Mouse (Mus musculus) heart, adult 2 months (tissue): ENCODE data around the gene Trpc4ap. TPM values are rescaled to one million over a fixed set of nuclear protein-coding genes. Genes with fewer than 3 reads are reported as not detected.

Experiments
- DNase-seq, 2 experiments: peaks; one replicate each; pipeline ENCODE4 v3.0.0; 2021
- H3K27ac ChIP-seq: fragments of 200-600 bp; 2 replicates; pipeline ENCODE4 v1.8.1; 2022
- H3K27me3 ChIP-seq: fragments of 200-500 bp; 2 replicates; pipeline ENCODE4 v1.6.1; 2012; ENCODE audit warnings: mild to moderate bottlenecking, low read length, inconsistent platforms, mixed read lengths; ENCODE audit not compliant: control insufficient read depth, insufficient read depth
- H3K36me3 ChIP-seq: fragments of 200-500 bp; 2 replicates; pipeline ENCODE4 v1.6.1; 2012; ENCODE audit warnings: low read length, inconsistent platforms; ENCODE audit not compliant: control insufficient read depth, insufficient read depth
- H3K4me1 ChIP-seq: fragments of 200-500 bp; 2 replicates; pipeline ENCODE4 v1.6.1; 2011; ENCODE audit warnings: low read length; ENCODE audit not compliant: control insufficient read depth, insufficient read depth
- H3K4me3 ChIP-seq: fragments of 200-600 bp; 2 replicates; pipeline ENCODE4 v1.8.1; 2022
- H3K79me2 ChIP-seq: fragments of 200-500 bp; replicated peaks from 2 replicates; pipeline ENCODE4 v1.6.1; 2012; ENCODE audit warnings: mild to moderate bottlenecking, inconsistent platforms, low read length, moderate library complexity, mixed read lengths; ENCODE audit not compliant: control insufficient read depth, insufficient read depth
- H3K9ac ChIP-seq: fragments of 200-500 bp; 2 replicates; pipeline ENCODE4 v1.6.1; 2012; ENCODE audit warnings: low read depth, mild to moderate bottlenecking, control low read depth, inconsistent platforms, low read length, mixed read lengths
- CTCF ChIP-seq: fragments of 200-600 bp; IDR thresholded peaks from 2 replicates; pipeline ENCODE4 v1.8.1; 2022; ENCODE audit warnings: antibody characterized with exemption, mild to moderate bottlenecking, moderate library complexity
- EP300 ChIP-seq: fragments of 200-500 bp; IDR thresholded peaks from 2 replicates; pipeline ENCODE4 v1.6.1; 2011; ENCODE audit warnings: low read depth, low read length, control low read depth; ENCODE audit not compliant: insufficient read depth
- POLR2A ChIP-seq: fragments of 200-500 bp; IDR thresholded peaks from 2 replicates; pipeline ENCODE4 v1.6.1; 2011; ENCODE audit warnings: mild to moderate bottlenecking, low read depth, low read length, control low read depth; ENCODE audit not compliant: insufficient read depth
- WGBS: fragments of 180-500 bp; shearing (Covaris S2); methylation state at CpG from one replicate; pipeline ENCODE4 v1.1.7; 2018; 5-methylcytosine and 5-hydroxymethylcytosine counted together
- intact Hi-C: fragments of 180-260 bp; cut with DNase I; formaldehyde crosslinking; loops from one replicate; pipeline ENCODE4 v1.15.1; 2025
- polyA plus RNA-seq: library from polyadenylated mRNA; depleted of rRNA; stranded (reverse); fragments of >200 nt; gene quantifications from 2 replicates; pipeline ENCODE4 v1.2.3, GENCODE M21; 2012
- total RNA-seq, 2 experiments: library from RNA; stranded (reverse); gene quantifications; 2 replicates each; pipeline ENCODE4 v1.2.3; 2021

Trpc4ap gene
- total and polyA plus RNA-seq, 3 experiments, result 77.0 to 95.6 (median 84.9) TPM

- Histone ChIP-seq H3K27me3 (no peaks in the 10 kb centered on the region), H3K36me3 (no peaks in the 10 kb centered on the region), H3K4me3 (peak overlapping the region; percentile 97), H3K4me1 (peaks cover 3% of the 10 kb centered on the region), H3K27ac (peak overlapping the region; percentile 48), H3K79me2 (no peaks in the 10 kb centered on the region), H3K9ac (peak overlapping the region; percentile 84)
- WGBS, result 6% methylated on average over 15 of the region's 15 CpGs
- intact Hi-C loops, result loop anchor here (1.0 to 5.0 kb wide), 2 partner anchors 36 to 89 kb away; partner anchors contain the start of genes BC029722 and Trpc4ap
- no peak for DNase-seq
- no peak for TF ChIP-seq CTCF
- no peak for TF ChIP-seq EP300
- TF ChIP-seq POLR2A, result no peak
Observed at GRCm38 (mm10) chr2:155728742-155729141, 36.6 kb upstream of the Trpc4ap start.

DNA sequence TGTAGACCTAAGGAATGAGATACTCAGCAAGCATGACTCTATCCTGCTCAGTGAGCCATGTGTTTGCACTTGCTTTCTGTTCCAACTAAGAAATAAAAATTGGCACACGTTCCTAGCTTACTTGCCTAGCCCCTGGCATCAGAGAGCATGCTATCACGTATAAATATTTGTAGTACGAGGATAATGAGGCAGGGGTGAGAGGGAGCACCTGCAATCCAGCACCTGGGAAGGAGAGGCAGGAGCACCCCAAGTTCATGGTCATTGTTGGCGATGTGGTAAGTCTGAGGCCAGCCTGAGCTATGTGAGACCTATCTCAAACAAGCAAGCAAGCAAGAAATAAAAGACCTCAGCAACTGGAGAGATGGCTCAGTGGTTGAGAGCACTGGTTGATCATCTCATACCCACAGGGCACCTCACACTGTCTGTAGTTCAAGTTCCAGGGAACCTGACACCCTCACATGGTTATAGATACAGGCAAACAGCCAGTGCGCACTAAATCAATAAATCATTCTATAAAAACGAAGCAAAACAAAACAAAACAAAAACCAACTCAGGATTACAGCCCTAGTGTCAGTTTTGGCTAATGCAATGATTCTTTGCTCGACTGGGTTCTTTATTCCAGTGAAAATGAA, 35.7 kb upstream of the Trpc4ap start:
- no peaks in the 10 kb centered on the region for H3K79me2 ChIP-seq
- no peak overlapping the region for H3K9ac ChIP-seq
- no peaks in the 10 kb centered on the region for H3K27me3 ChIP-seq
- H3K36me3 ChIP-seq, result no peaks in the 10 kb centered on the region
- TF ChIP-seq CTCF, result no peak
- TF ChIP-seq EP300, result no peak
- no peak for TF ChIP-seq POLR2A
- intact Hi-C loops, result loop anchor here (5.0 kb wide), 1 partner anchor 89 kb away; the partner anchor contains the start of gene BC029722
- peaks cover 3% of the 10 kb centered on the region for H3K4me1 ChIP-seq
- 74% methylated on average over 7 of the region's 7 CpGs for WGBS
- no peak overlapping the region for H3K4me3 ChIP-seq
- DNase-seq, result no peak
- no peak overlapping the region for H3K27ac ChIP-seq

- TF ChIP-seq CTCF, result no peak
- TF ChIP-seq POLR2A, result no peak
- TF ChIP-seq EP300, result no peak
- no peak for DNase-seq
- peaks cover 3% of the 10 kb centered on the region for H3K4me1 ChIP-seq
- 88% methylated on average over 7 of the region's 7 CpGs for WGBS
- H3K9ac ChIP-seq, result no peak overlapping the region
- no peaks in the 10 kb centered on the region for H3K79me2 ChIP-seq
- H3K4me3 ChIP-seq, result no peak overlapping the region
- no peak overlapping the region for H3K27ac ChIP-seq
- no peaks in the 10 kb centered on the region for H3K36me3 ChIP-seq
- H3K27me3 ChIP-seq, result no peaks in the 10 kb centered on the region
- intact Hi-C loops, result loop anchor here (5.0 kb wide), 1 partner anchor 91 kb away; the partner anchor contains the start of gene BC029722
Observed at GRCm38 (mm10) chr2:155726302-155726701, 34.1 kb upstream of the Trpc4ap start.

GRCm38 (mm10) chr2:155724526-155724925, 32.3 kb upstream of the Trpc4ap start:
- Histone ChIP-seq H3K27ac (no peak overlapping the region), H3K4me3 (no peak overlapping the region), H3K36me3 (no peaks in the 10 kb centered on the region), H3K9ac (no peak overlapping the region), H3K4me1 (peaks cover 3% of the 10 kb centered on the region), H3K27me3 (no peaks in the 10 kb centered on the region), H3K79me2 (no peaks in the 10 kb centered on the region)
- no peak for DNase-seq
- WGBS, result 79% methylated on average over 6 of the region's 6 CpGs
- intact Hi-C loops, result no loop called here
- TF ChIP-seq POLR2A (no peak), CTCF (no peak), EP300 (no peak)

- Histone ChIP-seq H3K27me3 (no peaks in the 10 kb centered on the region), H3K36me3 (no peaks in the 10 kb centered on the region), H3K9ac (no peak overlapping the region), H3K79me2 (no peaks in the 10 kb centered on the region), H3K4me3 (no peak overlapping the region), H3K4me1 (peaks cover 3% of the 10 kb centered on the region), H3K27ac (no peak overlapping the region)
- intact Hi-C loops, result no loop called here
- no peak for DNase-seq
- WGBS, result 59% methylated on average over 5 of the region's 5 CpGs
- TF ChIP-seq CTCF (no peak), EP300 (no peak), POLR2A (no peak)
Observed at GRCm38 (mm10) chr2:155724036-155724435, 31.9 kb upstream of the Trpc4ap start.

DNA sequence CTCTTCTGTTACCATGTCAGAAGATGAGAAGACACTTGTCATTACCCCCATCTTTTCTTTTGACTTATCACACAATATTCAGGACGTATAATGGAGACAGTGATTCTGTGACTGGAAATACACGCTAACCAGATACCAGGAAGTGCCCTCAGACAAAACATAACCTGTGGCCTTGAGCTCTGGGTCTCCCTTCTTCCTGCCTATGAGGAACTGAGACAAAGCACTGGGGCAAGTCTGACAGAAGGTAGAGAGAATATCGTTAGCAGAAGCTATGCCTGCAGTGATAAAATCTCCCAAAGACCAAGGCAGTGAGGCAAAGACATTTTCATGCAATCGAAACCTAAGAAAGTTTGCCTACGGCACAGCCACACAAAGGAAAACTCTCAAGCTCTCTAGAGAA, 28.4 kb upstream of the Trpc4ap start:
- Histone ChIP-seq H3K4me1 (no peaks in the 10 kb centered on the region), H3K9ac (no peak overlapping the region), H3K79me2 (no peaks in the 10 kb centered on the region), H3K27me3 (no peaks in the 10 kb centered on the region), H3K36me3 (no peaks in the 10 kb centered on the region), H3K4me3 (no peak overlapping the region), H3K27ac (no peak overlapping the region)
- intact Hi-C loops, result no loop called here
- 66% methylated on average over 5 of the region's 5 CpGs for WGBS
- DNase-seq, result no peak
- TF ChIP-seq EP300, result no peak
- no peak for TF ChIP-seq POLR2A
- TF ChIP-seq CTCF, result no peak
